Mouse (Mus musculus) mature B cell (primary cell): ENCODE measurements around the gene Pcp4l1.

Source experiments
- in situ Hi-C: fragments of 300-500 bp; cut with MboI; formaldehyde crosslinking; loops from 2 replicates; pipeline ENCODE4 v1.14.3; 2019

The Pcp4l1 gene

DNA sequence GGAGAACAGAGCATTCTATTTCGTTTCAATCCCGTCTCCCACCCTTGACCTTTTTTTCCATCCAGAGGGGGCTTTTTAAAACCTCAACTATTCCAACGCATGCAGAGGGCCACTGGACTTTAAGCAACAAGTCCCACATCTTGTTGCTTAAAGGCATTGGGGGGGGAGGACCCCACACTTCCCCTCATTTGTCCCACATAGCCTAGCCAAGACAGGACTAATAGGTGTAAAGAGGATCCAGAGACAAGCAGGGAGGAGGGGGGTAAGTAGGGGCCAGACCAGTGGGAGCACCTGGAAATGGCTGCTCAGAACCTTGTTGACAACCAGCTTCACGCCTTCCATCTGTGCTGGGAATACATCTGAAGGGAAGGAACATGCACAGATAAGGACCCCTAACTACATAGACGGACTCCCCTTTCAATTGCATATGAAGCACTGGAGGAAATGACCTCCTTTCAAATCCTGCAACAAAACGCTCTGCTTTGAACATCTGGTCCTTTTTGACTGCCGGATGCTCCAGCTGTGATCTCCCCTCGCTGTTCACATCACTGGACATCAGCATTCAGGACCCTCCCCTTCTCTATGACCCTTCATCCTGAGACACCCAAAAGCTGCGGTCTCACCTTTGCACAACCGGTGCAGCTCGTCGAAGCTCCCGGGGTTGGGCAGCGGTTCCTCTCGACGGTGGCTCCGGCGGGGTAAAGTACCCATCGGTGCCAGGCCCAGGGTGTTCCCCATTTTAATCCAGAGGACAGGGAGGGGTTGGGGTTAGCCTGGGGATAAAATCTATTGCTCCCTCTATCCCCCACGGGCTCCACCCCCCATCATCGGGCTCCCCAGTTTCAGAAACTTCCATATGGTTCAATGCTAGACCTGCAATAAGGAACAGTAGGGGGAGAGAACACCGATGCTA lies 25.5 kb upstream of the Pcp4l1 start:
- in situ Hi-C loops, result loop anchor here (10.0 kb wide), 1 partner anchor 327 kb away; no protein-coding TSS in a partner anchor

DNA sequence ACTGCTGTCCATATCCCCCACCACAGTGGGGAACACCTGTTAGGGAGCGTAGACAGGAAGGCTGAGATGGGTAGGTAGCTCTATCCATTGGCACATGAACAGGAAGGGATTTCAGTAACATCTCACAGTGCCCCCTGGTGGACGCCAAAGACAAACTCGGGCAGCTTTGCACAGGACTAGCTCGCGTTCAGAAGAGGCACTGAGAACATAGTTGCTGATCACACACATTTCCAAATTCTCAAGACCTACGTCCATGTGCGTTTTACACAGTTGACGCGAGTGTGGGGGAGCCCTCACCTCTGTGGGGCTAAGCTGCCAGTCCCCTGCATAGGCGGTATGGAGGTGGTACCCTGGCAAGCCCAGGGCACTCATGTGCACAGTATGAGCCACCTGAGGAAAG lies 24.8 kb upstream of the Pcp4l1 start:
- in situ Hi-C loops, result loop anchor here (10.0 kb wide), 1 partner anchor 326 kb away; no protein-coding TSS in a partner anchor

DNA sequence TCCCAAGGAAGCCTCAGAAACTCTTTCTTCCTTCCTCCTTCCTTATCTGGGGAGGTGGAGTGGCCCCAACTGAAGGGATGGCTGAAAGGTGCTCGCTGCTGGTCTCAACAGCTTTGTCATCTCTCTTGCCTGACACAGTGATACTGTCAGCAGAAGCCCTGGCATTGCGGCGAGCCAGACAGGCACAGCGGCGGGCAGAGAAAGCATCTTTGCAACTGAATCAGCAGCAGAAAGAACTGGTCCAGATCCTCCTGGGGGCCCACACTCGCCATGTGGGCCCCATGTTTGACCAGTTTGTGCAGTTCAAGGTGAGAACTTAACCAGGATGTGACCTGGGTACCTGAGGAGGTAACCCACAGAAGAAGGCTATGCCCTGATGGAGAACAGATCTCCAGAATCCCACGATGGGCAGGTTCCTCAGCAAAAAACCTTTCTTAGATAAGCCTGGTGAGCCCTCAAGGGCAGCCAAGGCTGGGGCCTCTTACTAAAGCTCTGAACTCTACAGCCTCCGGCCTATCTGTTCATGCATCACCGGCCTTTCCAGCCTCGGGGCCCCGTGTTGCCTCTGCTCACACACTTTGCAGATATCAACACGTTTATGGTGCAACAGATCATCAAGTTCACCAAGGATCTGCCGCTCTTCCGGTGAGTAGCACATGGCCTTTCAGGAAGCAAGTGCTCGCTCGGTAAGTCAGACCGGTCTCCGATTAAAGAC lies 20.3 kb upstream of the Pcp4l1 start:
- in situ Hi-C loops, result no loop called here

DNA sequence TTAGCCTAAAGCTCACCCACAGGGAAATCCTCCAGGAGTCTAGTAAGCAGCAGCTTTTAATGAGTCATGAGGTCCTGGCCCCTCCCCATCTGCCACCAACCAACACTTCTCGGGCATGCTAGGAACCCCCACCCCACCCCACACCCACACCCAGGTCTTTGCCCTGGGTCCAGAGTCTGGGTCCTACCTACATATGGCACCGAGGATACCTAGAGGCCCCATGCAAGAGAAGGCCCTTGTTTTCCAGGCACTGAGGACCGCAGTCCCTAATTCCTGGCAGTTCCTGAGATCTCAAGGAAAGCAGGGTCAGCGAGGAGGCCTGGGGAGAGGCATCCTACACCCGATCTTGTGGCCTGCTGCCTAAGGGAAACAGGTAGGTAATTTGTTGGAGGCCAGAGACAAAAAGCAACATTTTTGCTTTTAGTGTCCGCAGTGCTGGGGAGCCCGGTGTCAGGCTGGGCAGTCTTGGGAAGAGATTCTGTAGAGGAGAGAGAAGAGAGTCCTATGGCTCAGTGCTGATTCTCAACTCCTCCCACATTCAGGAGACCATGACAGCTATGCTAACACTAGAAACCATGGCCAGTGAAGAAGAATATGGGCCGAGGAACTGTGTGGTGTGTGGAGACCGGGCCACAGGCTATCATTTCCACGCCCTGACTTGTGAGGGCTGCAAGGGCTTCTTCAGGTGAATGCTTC lies 17.9 kb upstream of the Pcp4l1 start, which contains the start of gene Nr1i3:
Gene Nr1i3, plus strand, starts transcription at position 170 of the 696 bp plus-strand sequence.
- in situ Hi-C loops, result loop anchor here (5.0 kb wide), 1 partner anchor 87 kb away; no protein-coding TSS in a partner anchor

DNA sequence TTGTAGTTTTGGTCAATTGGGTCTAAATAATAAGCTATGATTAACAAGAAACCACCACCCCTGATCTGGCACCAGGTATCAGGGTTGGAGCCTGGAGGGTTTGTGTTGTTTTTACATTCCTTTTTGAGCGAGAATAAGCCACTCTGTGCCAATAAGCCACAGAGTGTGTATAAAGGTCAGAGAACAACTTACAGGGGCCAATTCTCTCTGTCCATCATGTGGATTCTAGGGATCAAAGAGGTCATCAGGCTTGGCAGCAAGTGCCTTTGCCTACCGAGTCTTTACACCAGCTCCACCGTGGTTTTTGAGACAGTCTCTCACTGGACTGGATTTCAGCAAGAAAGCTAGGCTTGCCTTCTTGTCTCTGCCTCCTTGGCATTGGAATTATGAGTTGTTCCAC lies 16.8 kb upstream of the Pcp4l1 start:
- in situ Hi-C loops, result loop anchor here (5.0 kb wide), 1 partner anchor 86 kb away; no protein-coding TSS in a partner anchor

DNA sequence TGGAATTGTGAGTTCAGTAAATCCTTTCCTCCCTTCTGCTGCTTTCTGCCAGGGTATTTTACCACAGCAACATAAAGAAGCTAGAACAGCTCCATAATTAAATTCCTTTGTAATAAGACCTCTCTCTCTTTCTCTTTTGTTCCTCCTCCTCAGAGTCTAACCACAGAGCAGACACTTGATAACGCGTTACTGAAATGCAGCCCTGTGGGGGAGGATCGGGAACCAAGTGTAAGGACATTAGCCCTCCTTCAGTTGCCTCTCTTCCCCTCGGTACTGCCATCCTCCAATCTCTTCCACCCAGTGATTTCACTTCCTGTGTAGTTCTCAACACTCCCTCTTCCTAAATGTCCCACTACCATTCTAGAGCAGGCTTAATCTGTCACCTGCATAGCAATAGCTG lies 13.3 kb upstream of the Pcp4l1 start:
- in situ Hi-C loops, result no loop called here

DNA sequence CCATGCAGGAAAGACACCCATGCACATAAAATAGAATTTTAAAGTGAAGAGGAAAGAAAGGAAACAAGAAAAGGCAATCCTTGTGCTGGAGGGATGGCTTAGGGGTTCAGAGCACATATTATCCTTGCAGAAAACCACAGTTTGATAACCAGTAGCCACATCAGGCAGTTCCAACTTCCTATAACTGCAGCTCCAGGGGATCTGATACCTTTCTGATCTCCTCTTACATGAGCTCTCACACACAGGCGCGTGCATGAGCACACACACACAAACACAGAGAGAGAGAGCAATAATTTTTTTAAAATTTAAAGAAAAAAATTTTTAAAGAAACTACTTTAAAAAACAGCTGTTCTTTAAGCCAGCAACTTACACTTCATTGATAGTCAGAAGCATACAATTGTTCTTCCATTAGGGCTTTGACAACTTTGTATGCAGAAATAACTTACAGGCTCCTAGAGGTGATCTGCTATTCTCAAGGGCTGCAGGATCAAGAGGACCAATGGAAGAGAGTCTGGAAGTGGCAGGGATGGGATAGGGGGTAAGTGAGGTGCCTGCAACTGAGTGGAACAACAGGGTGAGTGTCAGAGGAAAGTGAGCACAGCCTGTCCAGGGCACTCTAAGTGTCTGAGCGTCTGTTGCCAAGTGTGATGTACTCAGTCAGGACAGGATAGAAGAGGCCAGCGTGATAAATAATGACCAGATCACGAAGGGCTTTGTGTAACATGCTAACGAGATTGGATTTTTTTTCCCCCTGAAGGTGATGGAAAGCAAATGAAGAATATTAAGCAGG lies 9.8 kb upstream of the Pcp4l1 start:
- in situ Hi-C loops, result no loop called here

DNA sequence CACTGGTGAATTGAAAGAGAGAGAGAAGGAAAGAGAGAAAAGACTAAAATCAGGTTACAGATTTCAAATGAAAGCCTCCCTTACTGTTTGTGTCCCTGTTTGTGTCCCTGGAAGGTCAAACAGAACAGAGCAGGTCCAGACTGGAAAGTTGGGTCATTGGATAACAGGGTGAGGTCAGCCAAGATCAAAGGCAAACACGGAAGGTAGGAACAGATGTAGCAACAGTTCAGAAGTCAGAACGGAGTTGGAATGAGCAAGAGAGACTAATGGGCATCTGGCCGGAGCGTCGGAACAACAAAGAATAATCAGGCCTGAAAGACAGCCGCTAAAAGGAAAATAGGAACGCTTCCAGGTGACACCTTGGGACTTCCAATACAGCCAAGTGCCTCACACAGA lies 8.2 kb upstream of the Pcp4l1 start:
- in situ Hi-C loops, result no loop called here

DNA sequence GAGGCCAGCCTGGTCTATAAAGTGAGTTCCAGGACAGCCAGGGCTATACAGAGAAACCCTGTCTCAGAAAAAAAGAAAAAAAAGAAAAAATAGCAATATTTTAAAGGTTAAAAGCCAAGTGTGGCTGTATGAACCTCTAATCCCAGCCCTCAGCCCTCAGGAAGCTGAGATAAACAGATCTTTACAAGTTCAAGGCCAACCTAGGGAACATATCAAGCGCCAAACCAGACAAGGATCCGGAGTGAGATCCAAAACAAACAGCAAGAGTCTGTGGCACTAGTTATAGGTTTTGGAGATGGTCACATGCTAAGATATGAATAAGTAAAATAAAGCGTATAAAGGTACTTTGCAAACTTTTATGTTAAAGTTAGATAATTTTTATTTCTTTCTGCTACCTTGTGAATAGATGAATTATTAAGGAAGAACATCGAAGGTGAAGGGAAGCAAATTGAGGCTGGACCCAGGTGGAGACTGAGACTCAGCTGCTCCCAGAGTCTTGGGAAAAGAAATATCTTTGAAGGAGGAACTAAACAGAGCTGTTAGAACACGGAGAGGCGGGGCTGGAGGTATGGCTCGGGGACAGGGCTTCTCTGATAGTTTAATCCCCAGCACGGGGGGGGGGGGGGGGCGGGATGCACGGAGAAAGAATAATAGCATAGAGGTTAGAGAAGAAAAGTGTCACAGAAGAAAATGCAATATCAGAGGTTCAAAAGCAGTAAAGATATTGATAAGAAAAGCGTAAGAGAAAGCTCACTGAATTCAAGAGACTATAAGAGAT lies 7.6 kb upstream of the Pcp4l1 start:
- in situ Hi-C loops, result no loop called here

DNA sequence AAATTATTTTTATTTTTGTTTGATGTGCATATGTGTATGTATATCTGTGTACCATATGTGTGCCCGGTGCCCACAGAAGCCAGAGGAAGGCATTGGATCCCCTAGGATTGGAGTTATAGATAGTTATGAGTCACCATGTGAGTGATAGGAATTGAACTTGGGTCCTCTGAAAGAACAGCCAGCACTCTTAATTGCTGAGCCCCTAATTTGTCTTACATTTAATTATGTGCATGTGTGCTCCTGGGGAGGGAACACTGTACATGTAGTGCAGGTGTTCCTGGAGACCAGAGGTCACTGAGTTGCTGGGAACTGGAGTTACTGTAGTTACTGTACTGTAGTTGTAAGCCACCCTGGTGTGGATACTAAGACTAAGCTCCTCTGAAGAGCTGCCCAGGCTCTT lies 4.7 kb upstream of the Pcp4l1 start:
- in situ Hi-C loops, result no loop called here

DNA sequence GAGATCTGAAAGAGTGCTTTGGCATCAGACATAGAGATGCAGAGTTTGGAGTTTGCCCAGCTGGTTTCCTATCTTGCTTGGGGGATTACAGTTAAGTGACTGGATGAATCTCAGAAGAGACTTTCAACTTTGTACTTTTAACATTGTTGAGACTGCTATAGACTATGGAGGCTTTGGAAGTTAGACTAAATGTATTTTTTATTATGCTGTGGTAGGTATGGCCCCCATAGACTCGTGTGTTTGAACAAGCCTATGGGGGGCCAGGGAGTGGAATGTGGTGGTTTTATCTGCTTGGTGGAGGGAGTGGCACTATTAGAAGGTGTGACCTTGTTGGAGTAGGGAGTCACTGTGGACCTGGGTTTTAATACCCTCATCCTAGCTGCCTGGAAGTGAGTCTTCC lies 3.5 kb upstream of the Pcp4l1 start:
- in situ Hi-C loops, result no loop called here

DNA sequence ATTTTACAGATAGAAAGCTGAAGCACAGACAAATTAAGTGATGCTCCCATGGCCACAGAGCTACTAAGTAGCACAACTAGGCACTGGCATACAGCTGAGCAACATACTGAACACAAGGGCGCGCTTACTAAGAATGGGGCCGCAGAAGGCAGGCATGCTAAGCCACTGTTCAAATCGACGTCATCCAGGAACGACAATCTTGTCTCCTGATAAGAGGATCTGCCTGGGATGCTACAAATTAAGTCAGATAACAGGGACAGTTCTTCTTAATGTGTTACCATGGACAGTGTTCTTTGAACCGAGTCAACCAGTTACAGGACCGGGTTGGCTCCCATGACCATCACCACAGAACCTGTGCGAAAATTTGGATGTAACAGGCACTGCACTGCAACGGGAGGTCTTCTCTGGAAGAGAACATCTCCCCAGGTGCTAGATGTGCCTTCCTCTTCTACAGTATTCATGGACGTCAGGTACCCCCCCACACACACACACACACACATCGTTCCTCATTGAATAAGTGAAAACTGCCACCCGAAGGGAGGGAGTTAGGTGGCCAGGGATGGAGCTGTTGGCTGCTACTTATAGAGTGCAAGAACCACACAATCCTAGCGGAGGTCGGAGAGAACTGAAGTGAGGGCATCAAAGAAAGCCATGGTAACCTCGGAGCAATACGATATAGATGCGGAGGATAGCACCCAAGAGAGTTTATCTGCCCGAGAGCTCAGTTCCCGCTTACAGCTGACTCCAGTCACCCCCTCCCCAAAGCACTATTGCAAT lies 834 bp downstream of the Pcp4l1 start:
- in situ Hi-C loops, result no loop called here

DNA sequence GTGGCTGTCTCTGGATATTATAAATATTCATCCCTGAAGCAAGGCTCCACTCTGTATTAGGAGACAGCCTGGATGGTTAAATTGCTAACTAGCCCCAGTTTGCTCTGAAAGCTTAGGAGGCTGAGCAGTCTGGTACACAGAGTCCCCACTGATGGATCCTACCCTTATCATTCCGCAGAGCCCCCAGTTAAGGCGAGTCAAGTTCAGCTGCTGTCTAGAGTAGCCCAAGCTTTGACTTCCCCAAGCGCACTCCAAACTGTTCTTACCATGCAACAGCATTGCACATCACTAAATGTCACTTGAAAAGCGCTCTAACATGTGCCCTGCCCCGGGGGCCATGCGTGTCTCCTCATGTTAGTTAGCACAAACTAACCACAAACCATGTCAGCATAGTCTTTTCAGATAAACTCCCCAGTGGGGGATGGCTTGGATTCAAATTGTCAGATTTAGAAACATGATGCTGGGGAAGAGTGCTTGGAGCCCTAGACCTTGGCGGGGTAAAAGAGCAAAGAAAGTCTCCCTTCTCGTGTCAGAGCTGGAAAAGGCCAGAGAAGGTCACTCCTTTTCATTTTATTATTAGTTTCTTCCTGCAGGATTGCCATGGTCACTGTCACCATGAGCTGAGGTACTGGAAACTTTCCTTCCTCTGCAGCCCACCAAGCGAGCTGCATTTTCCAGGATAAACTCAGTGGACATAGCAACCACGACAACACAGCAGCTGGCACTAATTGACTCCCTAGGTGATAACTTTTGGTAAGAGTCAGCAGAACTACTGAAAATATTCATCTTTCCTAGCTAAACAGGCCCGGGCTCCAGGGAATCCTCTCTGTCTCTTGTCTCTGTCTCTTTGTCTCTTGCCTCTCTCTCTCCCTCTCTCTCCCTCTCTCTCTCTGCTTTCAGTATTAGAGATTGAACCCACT lies 1.9 kb downstream of the Pcp4l1 start:
- in situ Hi-C loops, result no loop called here

DNA sequence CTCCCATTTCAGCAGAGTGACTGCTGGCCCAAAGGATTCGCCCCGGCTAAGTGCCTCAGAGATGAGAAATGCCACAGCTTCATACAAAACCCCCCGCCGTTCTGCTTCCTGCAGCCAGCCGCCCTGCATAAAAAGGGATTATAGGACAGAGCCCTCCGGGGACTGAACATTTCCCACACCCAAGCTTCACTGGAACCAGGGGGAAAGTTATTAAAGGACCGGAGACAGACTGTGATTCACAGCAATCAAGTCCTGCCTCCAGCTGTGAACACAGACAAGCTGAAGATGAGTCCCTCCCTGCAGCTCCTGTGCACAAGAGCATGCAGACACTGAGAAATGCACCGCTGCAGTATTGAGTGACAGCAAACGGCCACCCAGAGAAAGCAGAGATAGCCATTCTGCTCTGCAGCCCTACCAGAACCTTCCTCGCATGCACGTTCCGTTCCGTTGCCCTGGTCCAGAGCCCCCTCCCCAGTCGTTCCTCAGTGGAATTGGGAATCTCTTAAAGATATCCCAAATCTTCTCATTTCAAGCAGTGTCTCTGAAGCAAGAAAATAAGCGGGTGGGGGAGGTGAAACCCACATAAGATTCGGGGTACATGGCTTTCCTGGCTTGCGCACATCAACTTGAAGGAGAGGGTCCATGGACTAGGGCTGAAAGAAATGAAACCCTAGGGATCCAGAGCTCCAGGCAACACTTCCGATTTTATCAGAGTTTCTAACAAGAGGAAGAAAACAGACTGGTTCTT lies 2.8 kb downstream of the Pcp4l1 start:
- in situ Hi-C loops, result no loop called here

DNA sequence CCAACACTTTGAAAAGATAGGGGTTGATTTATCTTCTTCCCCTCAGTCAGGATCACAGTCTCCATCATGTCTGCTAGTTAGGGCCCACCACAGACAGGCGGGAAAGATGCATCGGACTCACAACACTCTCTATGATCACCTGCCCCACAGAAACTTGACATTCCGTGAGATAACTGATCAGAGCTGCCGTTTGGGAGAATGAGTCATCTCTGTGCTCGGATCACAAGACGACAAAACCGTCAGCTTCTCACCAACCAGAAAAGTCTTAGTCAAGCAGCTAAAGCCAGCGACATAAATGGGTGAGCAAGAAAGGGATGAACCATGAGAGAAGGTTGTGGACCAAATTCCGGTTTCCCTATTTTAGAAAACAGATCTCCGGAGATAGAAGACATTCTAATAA lies 3.8 kb downstream of the Pcp4l1 start:
- in situ Hi-C loops, result no loop called here

DNA sequence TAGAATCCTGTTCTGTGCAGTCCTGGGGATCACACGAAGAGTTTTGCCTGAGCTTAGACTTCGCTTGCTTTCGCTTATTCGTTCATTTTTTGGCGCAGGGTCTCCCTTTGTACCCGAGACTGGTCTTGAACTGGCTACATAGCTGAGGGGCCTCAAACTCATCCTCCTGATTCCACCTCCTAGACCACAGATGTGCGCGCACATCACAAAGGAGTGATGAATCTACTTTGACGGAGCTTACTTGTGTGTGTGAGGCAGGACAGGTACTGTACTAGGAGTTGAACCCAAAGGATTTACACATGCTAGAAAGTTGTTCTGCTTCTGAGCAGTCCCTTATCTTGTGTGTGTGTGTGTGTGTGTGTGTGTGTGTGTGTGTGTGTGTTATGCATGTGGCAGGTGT lies 5.2 kb downstream of the Pcp4l1 start:
- in situ Hi-C loops, result no loop called here

DNA sequence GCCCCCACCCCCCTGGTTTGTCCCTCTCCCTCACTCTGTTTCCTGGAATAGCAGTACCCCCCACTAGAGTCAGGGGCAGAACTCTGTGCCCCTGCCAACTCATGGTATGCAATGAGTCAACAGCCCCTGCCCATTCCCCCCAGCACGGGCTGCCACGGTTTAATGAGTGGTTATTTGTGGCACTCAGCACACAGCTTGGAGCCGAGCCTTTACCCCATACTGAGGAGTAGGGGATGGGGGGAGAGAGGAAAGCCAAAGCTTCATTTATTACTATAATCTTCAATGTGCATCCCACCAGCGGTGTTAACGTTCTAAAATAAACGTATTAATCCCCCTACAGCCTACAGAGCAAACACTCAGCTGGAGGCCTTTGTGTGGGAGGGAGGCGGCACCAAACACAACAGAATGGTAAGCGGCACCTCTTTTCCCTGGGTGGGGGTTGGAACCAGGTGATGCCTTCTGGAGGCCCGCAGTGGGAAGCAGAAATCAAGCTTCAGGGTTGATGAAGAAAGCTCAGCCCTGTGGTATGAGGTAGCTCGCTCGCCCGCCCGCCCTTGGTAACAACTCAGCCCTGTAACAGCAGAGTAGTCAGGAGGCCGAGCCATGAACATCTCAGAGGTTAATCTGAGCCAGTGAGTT lies 6.5 kb downstream of the Pcp4l1 start:
- in situ Hi-C loops, result no loop called here

DNA sequence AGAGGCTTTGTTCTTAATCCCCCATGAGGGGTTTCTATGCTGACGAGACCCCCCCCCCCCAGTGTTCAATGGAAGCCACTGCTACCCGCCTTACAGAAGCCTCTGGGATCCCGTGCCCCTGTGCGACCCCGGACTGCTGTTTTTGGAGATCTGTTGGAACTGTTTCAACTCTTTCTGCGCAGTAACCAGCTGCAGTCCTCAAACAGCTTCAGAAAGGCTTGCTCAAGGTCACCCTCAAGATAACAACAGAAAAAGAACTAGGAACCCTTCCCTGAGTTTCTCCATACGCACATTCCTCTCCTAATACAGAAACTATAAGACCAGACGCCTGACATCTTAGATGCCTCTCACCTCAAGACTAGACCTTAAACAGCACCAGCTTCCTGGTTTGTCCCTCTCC lies 7.0 kb downstream of the Pcp4l1 start:
- in situ Hi-C loops, result no loop called here
